Mouse (Mus musculus): ENCODE data around the gene Sox10.
A peak's percentile ranks its signal among the peaks of the same experiment; 100 is the strongest.

Gene Sox10

DNA sequence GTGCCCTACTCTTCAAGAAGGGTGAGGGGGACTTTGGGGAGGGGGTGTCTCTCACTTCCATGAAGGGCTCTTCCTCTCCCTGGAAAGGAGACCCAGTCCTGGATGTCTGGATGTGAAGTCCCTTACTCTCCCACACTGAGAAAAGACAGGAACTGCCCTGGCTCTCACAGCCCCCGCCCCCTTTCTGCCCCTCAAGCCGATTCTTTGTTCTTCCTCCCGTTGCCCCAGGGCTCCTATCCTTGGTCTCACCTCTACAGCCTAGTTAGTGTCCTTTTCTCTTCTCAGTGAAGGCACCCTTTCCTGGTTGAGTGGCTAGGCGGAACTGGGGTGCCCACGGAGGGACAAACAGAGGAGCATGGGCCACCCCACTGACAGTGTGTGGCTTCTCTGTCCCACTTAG, at the start of gene Sox10:
TSS of gene Sox10 (minus strand) at position 101 of the 400 bp plus-strand sequence.
- DNase-seq (ENCODE audit: low read depth, low spot score) = no peak

GRCm38 (mm10) chr15:79213591-79213990, 48.6 kb upstream of the Sox10 start:
- DNase-seq (ENCODE audit: low read depth, low spot score) = no peak

DNA sequence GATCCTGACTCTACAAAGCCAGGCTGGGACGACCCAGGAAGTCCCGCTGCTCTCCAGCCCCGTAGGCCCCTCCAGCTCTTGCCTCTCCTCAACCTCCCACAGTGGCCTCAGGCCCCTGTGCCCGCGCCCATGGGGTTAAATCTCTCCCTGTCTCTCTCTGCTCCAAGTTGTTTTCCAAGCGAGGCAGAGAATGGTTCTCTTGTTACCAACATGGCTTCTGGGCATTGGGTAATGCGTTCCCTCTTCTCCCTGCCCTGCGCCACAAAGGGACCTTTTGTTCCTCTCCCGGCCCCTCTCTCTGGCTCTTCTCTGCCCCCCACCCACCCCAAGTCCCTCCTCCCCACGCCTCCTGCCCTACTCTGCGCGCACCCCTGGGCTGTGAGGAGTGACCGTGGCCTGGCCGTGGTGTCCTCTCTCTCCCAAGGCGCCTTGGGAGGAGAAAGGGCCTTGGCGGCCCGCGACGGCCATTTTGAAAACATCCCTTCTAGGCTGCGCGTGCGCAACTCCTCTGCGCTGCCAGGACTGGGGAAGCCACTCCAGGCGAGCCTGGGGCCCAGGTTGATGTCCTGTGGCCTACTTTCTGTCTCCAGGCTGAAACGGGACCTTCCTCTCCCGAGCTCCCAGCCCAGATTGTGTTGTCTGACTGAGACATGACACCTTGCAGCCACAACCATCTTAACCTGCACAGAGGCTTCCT, 47.9 kb upstream of the Sox10 start:
- no peak for DNase-seq (ENCODE audit: low read depth, low spot score)

DNA sequence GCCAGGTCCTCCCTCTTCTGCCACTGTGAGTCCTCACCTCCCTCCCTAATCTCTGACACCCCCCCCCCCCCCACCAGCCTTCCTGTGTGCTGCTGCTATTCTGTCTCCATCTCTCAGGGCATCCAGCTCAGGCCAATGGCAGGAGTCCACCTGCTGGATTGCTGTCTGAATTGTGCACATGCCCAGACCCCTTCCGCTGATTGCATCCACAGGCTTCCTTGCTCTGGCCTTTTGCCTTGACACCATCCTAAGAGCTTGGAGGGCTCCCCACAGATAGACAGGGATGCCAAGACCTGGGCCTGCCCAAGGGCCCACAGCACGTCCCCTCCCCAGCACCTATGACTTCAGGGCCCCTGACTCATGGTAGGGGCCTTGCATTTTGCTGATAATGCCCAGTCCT, 45.3 kb upstream of the Sox10 start:
- no peak for DNase-seq (ENCODE audit: low read depth, low spot score)

- DNase-seq (ENCODE audit: low read depth, low spot score) = no peak
Measured at GRCm38 (mm10) chr15:79208758-79209439, 43.9 kb upstream of the Sox10 start.

GRCm38 (mm10) chr15:79208211-79208610, 43.2 kb upstream of the Sox10 start:
- no peak for DNase-seq (ENCODE audit: low read depth, low spot score)

GRCm38 (mm10) chr15:79202575-79202974, 37.5 kb upstream of the Sox10 start:
- DNase-seq (ENCODE audit: low read depth, low spot score) = no peak

GRCm38 (mm10) chr15:79201491-79202150, 36.6 kb upstream of the Sox10 start:
- no peak for DNase-seq (ENCODE audit: low read depth, low spot score)

DNA sequence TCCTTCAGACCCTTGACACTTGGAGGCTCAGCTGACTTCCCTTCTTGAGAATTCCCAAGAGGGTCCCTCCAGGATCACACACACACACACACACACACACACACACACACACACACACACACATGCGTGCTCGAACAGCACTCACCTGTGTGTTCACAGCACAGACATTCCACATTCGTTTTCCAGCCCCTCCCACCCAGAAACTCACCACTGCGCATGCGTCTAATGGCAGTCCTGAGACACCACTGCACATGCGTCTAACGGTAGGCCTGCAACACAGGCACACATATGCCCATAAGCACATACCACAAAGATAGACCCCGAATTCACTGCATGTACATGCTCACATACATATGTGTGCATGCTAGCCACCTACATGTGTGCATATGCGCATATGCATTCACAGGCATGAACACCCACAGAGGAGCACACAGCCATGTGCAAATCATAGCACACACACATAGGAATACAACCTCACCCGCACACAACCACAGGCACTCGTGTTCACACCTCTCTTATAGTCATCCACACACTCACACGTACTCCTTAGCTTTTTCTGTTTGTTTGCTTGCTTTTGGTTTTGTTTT, 34.4 kb upstream of the Sox10 start:
- no peak for DNase-seq (ENCODE audit: low read depth, low spot score)

DNA sequence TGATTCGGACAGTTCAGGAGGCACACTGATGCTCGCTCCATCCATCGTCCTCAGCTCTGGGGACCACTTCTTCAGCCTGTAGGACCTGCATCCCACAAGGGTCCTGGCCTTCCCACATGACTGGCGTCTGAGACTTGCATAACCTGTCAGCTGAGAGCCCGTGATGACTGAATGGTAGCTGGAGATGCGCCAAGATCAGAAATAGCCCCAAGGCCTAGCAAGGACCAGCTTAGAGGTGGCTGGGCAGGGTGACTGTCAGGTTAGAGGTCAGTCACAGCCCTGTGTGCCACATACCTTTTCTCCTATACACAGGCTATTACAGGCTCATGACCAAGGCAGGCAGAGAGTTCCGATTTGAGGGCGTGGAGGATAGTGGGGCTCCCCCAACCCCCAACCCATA, 30.5 kb upstream of the Sox10 start:
- DNase-seq (ENCODE audit: low read depth, low spot score) = no peak

DNA sequence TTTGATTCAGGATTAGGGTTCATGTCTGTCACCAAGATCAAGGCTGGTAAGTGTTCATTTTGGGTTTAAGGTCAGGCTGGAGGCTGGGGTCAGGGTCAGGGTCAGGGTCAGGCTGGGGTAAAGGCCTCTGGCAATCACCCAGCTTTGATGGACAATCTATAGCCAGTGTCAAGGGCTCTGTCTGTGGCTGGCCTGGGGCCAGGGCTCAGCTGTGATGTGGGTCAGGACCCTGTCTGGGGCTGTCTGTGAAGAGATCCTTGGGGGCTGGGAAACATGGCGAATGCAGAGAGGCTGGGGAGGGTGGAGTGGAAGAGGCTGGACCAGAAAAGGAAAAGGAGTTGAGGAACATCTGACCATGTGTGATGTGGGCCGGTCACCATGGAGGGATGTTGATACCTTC, 29.9 kb upstream of the Sox10 start:
- DNase-seq (ENCODE audit: low read depth, low spot score) = no peak

- DNase-seq (ENCODE audit: low read depth, low spot score) = no peak
Measured at GRCm38 (mm10) chr15:79194048-79194447, 29.0 kb upstream of the Sox10 start.

DNA sequence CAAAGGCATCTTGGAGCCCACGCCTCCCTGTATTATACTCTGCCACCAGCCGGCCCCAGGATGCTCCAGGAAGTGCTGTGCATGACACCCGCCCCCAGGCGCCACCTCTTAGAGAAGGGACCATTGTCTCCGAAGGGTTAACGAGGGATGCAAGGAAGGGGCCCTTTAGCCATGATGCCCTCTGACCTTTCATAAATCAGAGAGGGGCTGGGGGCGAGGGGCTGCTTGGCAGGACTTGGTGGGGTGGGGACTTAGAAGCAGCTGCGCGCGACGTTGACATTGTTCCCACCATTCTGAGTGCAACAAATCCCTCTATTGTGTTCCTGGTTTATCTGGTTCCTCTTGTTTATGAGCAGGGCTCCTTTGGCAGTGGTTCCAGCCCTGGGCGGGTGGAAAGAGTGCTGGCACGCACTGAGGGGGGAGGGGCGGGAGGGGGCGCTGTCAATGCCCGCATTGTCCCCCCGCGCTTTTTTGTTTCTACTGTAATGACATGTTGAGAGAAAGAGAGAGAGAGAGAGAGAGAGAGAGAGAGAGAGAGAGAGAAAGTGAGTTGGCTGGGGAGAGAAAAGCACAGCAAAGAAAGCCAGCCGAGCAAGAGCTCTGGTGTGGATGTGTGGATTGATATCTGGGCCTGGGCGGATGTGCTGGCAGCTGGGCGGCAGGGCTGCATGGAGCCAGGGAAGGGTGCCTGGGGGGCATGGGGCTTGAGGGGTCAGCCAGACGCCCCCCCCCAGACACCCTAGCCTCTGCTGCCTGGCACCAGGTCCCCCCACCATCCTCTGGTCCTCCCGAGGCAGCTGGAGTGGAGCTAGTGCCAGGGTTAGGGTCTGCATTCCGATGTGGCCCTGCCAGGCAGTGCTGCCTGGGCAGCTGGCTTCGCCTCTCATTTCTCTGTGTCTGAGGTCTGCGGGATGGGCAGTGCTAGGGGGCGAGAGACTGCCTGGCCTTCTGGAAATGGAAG, 28.1 kb upstream of the Sox10 start:
- peak; percentile 56 for DNase-seq (ENCODE audit: low read depth, low spot score)

- no peak for DNase-seq (ENCODE audit: low read depth, low spot score)
Measured at GRCm38 (mm10) chr15:79192450-79192849, 27.4 kb upstream of the Sox10 start.

GRCm38 (mm10) chr15:79191426-79191825, 26.4 kb upstream of the Sox10 start:
- no peak for DNase-seq (ENCODE audit: low read depth, low spot score)

DNA sequence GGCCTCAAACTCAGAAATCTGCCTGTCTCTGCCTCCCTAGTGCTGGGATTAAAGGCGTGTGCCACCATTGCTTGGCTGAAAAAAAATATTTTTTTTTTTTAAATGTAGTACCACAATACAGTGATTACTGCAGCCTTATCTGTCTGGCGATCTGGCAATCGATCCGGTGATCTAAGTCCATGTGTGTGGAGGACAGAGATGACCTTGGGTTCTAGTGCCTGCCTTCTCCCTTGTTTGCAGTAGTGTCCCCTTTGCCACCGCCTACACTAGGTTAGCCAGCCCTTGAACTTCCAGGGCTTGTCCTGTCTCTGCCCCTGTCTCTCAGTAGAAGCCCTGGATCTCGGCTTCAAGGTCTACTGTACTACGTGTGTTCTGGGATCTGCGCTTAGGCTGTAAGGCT, 22.8 kb upstream of the Sox10 start:
- DNase-seq (ENCODE audit: low read depth, low spot score) = no peak

DNA sequence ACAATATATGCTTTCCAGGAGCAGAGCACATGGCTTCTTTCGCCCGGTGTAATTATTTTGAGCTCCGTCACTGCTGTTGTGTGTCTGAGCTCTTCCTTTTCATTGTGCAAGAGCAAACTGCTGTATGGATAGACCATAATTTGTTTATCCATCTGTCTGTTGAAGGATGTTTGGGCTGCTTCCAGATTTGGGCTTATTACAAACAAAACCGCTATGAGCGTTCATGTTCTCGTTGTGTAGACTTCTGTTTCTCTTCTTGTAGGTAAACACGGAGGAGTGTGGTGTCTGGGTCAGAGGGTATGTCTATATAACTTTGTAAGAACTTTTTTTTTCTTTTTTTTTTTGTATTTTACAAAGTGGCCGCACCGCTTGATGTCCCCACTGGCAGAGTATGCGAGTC, 20.2 kb upstream of the Sox10 start:
- no peak for DNase-seq (ENCODE audit: low read depth, low spot score)

DNA sequence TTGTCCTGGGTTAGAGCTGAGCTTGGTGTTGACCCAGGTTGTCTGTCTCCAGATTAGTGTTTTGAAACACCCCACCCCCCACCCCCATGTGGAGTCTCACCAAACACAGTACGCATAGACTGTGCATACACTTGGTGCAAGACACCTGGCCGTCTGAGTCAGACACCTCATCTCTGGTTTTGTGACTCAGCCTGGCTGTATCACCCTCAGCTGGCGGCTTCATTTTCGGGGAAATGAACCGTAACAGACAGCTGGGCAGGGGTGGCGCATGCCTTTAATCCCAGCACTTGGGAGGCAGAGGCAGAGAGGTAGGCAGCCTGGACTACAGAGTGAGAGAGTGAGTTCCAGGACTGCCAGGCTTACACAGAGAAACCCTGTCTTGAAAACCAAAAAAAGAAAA, 11.9 kb upstream of the Sox10 start:
- DNase-seq (ENCODE audit: low read depth, low spot score) = no peak

- no peak for DNase-seq (ENCODE audit: low read depth, low spot score)
Measured at GRCm38 (mm10) chr15:79166712-79167111, 1.7 kb upstream of the Sox10 start.

GRCm38 (mm10) chr15:79164251-79164650, 789 bp downstream of the Sox10 start:
- no peak for DNase-seq (ENCODE audit: low read depth, low spot score)

GRCm38 (mm10) chr15:79162822-79163221, 2.2 kb downstream of the Sox10 start:
- DNase-seq (ENCODE audit: low read depth, low spot score) = no peak

Measured in brain, embryonic 18.5 days (tissue).